Mouse (Mus musculus) urinary bladder, adult 18-20 months (tissue): ENCODE measurements around the gene Six5.

Experiments
- DNase-seq, 2 experiments: peaks; one replicate each; pipeline ENCODE4 v3.0.0; 2022; ENCODE audit warnings: low spot score in 2 of 2, mixed read lengths in 2 of 2

The Six5 gene

DNA sequence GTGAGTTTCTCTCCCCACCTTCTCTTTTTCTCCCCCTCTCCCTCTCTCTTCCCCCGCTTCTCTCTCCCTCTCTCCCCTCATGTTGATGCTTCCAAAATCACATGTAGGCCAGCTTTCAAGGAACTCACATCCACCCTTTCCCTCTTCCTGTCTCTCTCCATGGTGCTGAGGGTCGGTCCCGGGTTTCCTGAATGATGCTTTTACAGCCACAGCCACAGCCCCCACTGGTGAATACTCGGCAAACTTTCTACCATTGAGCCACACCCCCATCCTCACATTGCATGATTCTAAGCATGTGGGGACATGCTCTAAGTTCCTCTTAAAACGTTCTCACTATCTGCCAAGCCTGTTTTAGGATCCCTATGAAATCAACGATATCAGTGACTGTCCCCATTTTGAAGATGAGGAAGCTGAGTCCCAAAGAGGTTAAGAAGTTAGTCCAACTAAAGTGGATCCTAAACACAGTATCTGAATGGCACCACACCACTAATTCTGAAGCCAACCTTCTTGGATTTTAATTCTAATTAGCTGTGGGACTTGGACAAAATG lies 53.2 kb downstream of the Six5 start:
- DNase-seq: no peak
